Mouse (Mus musculus): ENCODE data around the gene Retreg3.

- TF ChIP-seq CTCF (IDR thresholded peaks at IDR 0.05; ENCODE audit: borderline replicate concordance, insufficient read depth, low read depth, low read length) (no peak), POLR2A (IDR thresholded peaks at IDR 0.05; ENCODE audit: borderline replicate concordance, insufficient read depth, low read length) (no peak)
Observed at GRCm38 (mm10) chr11:101162772-101163171, 43.1 kb upstream of the Retreg3 start.

Data from cerebellum, adult 2 months (tissue).